Mouse (Mus musculus) CH12.LX (cell line): ENCODE data around the gene Tmprss12.

Source experiments
- CTCF ChIP-seq, 2 experiments: IDR thresholded peaks in 1 of 2; conservative IDR thresholded peaks in 1 of 2; 2 replicates each; pipeline ENCODE4 v1.5.1; 2011 to 2012; ENCODE audit warnings: low read depth in 2 of 2, low read length in 2 of 2, improper control_type of control experiment in 1 of 2, inconsistent platforms in 1 of 2, mild to moderate bottlenecking in 1 of 2, moderate library complexity in 1 of 2
- ELF1 ChIP-seq: IDR thresholded peaks from 2 replicates; pipeline ENCODE4 v1.6.1; 2014; ENCODE audit warnings: low read depth, mild to moderate bottlenecking, inconsistent platforms, low read length, improper control_type of control experiment
- EP300 ChIP-seq: IDR thresholded peaks from 2 replicates; pipeline ENCODE4 v1.6.1; 2011; ENCODE audit warnings: low read length, improper control_type of control experiment
- KAT2A ChIP-seq: IDR thresholded peaks from 2 replicates; pipeline ENCODE4 v1.6.1; 2012; ENCODE audit warnings: low read length, improper control_type of control experiment, inconsistent platforms; ENCODE audit not compliant: insufficient replicate concordance
- MEF2A ChIP-seq: IDR thresholded peaks from 2 replicates; pipeline ENCODE4 v1.6.1; 2014; ENCODE audit warnings: low read depth, mild to moderate bottlenecking, inconsistent platforms, low read length, improper control_type of control experiment, borderline replicate concordance
- NRF1 ChIP-seq: IDR thresholded peaks from 2 replicates; pipeline ENCODE4 v1.6.1; 2014; ENCODE audit warnings: low read depth, mild to moderate bottlenecking, inconsistent platforms, low read length, improper control_type of control experiment, moderate library complexity
- POLR2A ChIP-seq: IDR thresholded peaks from 2 replicates; pipeline ENCODE4 v1.6.1; 2011; ENCODE audit warnings: low read depth, mild to moderate bottlenecking, improper control_type of control experiment, low read length
- UBTF ChIP-seq: IDR thresholded peaks from 2 replicates; pipeline ENCODE4 v1.6.1; 2012; ENCODE audit warnings: low read depth, mild to moderate bottlenecking, inconsistent platforms, low read length, improper control_type of control experiment, moderate library complexity
- ZC3H11A ChIP-seq: IDR thresholded peaks from 2 replicates; pipeline ENCODE4 v1.6.1; 2012; ENCODE audit warnings: low read depth, mild to moderate bottlenecking, inconsistent platforms, low read length, improper control_type of control experiment
- ZMIZ1 ChIP-seq: IDR thresholded peaks from 2 replicates; pipeline ENCODE4 v1.6.1; 2012; ENCODE audit warnings: low read depth, mild to moderate bottlenecking, inconsistent platforms, low read length, improper control_type of control experiment

DNA sequence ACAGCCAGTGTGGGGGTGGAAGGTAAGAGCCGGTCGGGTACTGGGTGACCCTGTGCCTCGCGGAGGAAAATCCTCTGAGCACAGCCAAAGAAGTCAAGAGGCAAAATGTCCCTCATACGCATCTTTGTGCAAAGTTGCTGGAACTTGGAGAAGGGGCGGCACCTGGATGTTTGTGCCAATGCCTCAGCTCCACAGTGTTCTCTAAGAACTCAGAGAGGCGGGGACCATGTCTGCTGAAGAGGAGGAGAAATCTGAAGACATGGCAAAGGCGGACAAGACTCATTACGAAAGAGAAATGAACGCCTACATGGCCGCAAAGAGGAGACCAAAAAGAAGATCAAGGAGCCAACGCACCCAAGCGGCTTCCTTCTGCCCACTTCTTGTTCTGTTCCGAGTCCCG lies 20.9 kb downstream of the Tmprss12 start:
- TF ChIP-seq CTCF (conservative IDR thresholded peaks at IDR 0.05 in 1 of 2, IDR thresholded peaks at IDR 0.05 in 1 of 2; ENCODE audit: low read depth in 2 of 2, low read length in 2 of 2) (no peak), ZC3H11A (no peak), ZMIZ1 (no peak), POLR2A (no peak), UBTF (no peak), EP300 (no peak), KAT2A (no peak), MEF2A (no peak), ELF1 (no peak), NRF1 (no peak)
